Mouse (Mus musculus) intestine, postnatal 0 days (tissue): ENCODE measurements around the gene Ceacam20. TPM values are rescaled to one million over a fixed set of nuclear protein-coding genes. Genes with fewer than 3 reads are reported as not detected.
A peak's percentile ranks its signal among the peaks of the same experiment; 100 is the strongest.

Experiments used
- ATAC-seq: fragments of 200-750 bp; cut with Nextera tagmentation; 2 replicates; pipeline ENCODE4 v1.8.0; 2017; ENCODE audit warnings: mild to moderate bottlenecking, moderate TSS enrichment, moderate library complexity
- H3K27ac ChIP-seq: fragments of 300-500 bp; sonication (generic); 2 replicates; pipeline ENCODE4 v1.5.1; 2014; ENCODE audit warnings: mild to moderate bottlenecking, low read depth, low read length, moderate library complexity
- H3K27me3 ChIP-seq: fragments of 300-500 bp; sonication (generic); replicated peaks from 2 replicates; pipeline ENCODE4 v1.6.1; 2014; ENCODE audit warnings: low read length, mixed read lengths; ENCODE audit not compliant: control insufficient read depth, insufficient read depth
- H3K36me3 ChIP-seq: fragments of 300-500 bp; sonication (generic); 2 replicates; pipeline ENCODE4 v1.6.1; 2014; ENCODE audit warnings: mild to moderate bottlenecking, moderate library complexity; ENCODE audit not compliant: control insufficient read depth, insufficient read depth
- H3K4me1 ChIP-seq: fragments of 300-500 bp; sonication (generic); replicated peaks from 2 replicates; pipeline ENCODE4 v1.6.1; 2014; ENCODE audit warnings: antibody characterized with exemption, low read length, mixed read lengths; ENCODE audit not compliant: control insufficient read depth, insufficient read depth
- H3K4me2 ChIP-seq: fragments of 300-500 bp; sonication (generic); replicated peaks from 2 replicates; pipeline ENCODE4 v1.6.1; 2014; ENCODE audit warnings: low read depth, mild to moderate bottlenecking, moderate library complexity
- H3K4me3 ChIP-seq: fragments of 300-500 bp; sonication (generic); 2 replicates; pipeline ENCODE4 v1.5.1; 2014; ENCODE audit warnings: low read depth, low read length
- H3K9ac ChIP-seq: fragments of 300-500 bp; sonication (generic); 2 replicates; pipeline ENCODE4 v1.6.1; 2014; ENCODE audit warnings: mild to moderate bottlenecking, low read depth, low read length
- H3K9me3 ChIP-seq: fragments of 300-500 bp; sonication (generic); 2 replicates; pipeline ENCODE4 v1.6.1; 2016; ENCODE audit warnings: mixed run types; ENCODE audit not compliant: control insufficient read depth
- CTCF ChIP-seq: sonication (generic); IDR thresholded peaks from 2 replicates; pipeline ENCODE4 v1.5.1; 2016; ENCODE audit warnings: low read depth, mild to moderate bottlenecking, control low read depth, antibody characterized with exemption, moderate library complexity
- WGBS: fragments of 180-500 bp; shearing (Covaris S2); extraction: QIAGEN DNeasy Blood & Tissue Kit; methylation state at CpG from one replicate; pipeline ENCODE4 v1.1.7; 2014; 5-methylcytosine and 5-hydroxymethylcytosine counted together
- polyA plus RNA-seq: library from polyadenylated mRNA; unstranded; fragments of >200 nt; fragmentation: Nextera tagmentation; extraction: Ambion mirVana; gene quantifications from 2 replicates; pipeline ENCODE4 v1.2.1, GENCODE M21; 2015

Gene Ceacam20
- polyA plus RNA-seq, 1 experiment from 2014 or later = 36.1 TPM

GRCm38 (mm10) chr7:19945201-19945600 is 20.0 kb upstream of the Ceacam20 start:
- H3K27ac ChIP-seq = no peak overlapping the region
- TF ChIP-seq CTCF = no peak
- peaks cover 5% of the 10 kb centered on the region; the same call in 1 of the 2 replicates for H3K36me3 ChIP-seq
- H3K27me3 ChIP-seq = no peaks in the 10 kb centered on the region
- peak; percentile 23; the same call in 1 of the 2 replicates for ATAC-seq
- H3K4me1 ChIP-seq = no peaks in the 10 kb centered on the region
- no peak overlapping the region for H3K9ac ChIP-seq
- no peaks in the 10 kb centered on the region for H3K9me3 ChIP-seq
- no peak overlapping the region for H3K4me3 ChIP-seq
- no peak overlapping the region for H3K4me2 ChIP-seq
- 78% methylated on average over 5 of the region's 5 CpGs for WGBS

GRCm38 (mm10) chr7:19945821-19946515 is 19.2 kb upstream of the Ceacam20 start:
- peak; percentile 25 for ATAC-seq
- no peak overlapping the region for H3K4me3 ChIP-seq
- no peak for TF ChIP-seq CTCF
- H3K27ac ChIP-seq = no peak overlapping the region
- H3K36me3 ChIP-seq = peaks cover 5% of the 10 kb centered on the region; the same call in 1 of the 2 replicates
- H3K4me1 ChIP-seq = no peaks in the 10 kb centered on the region
- peak overlapping the region; percentile 32 for H3K4me2 ChIP-seq
- no peak overlapping the region for H3K9ac ChIP-seq
- H3K9me3 ChIP-seq = no peaks in the 10 kb centered on the region
- 40% methylated on average over 13 of the region's 13 CpGs for WGBS
- H3K27me3 ChIP-seq = no peaks in the 10 kb centered on the region

GRCm38 (mm10) chr7:19948956-19949355 is 16.3 kb upstream of the Ceacam20 start:
- Histone ChIP-seq H3K36me3 (no peaks in the 10 kb centered on the region; the same call in 1 of the 2 replicates), H3K4me2 (peak overlapping the region; percentile 55), H3K4me3 (no peak overlapping the region), H3K4me1 (no peaks in the 10 kb centered on the region), H3K27me3 (no peaks in the 10 kb centered on the region), H3K9me3 (no peaks in the 10 kb centered on the region), H3K9ac (no peak overlapping the region), H3K27ac (no peak overlapping the region; the same call in 1 of the 2 replicates)
- no peak for ATAC-seq
- no peak for TF ChIP-seq CTCF
- 77% methylated on average over 12 of the region's 12 CpGs for WGBS

- no peak for TF ChIP-seq CTCF
- Histone ChIP-seq H3K27me3 (no peaks in the 10 kb centered on the region), H3K4me1 (no peaks in the 10 kb centered on the region), H3K4me3 (peak overlapping the region; percentile 23), H3K36me3 (no peaks in the 10 kb centered on the region; the same call in 1 of the 2 replicates), H3K27ac (peak overlapping the region; percentile 79), H3K4me2 (peak overlapping the region; percentile 55), H3K9ac (no peak overlapping the region; the same call in none of the 2 replicates), H3K9me3 (no peaks in the 10 kb centered on the region)
- WGBS = 42% methylated on average over 10 of the region's 10 CpGs
- no peak for ATAC-seq
Measured at GRCm38 (mm10) chr7:19949996-19950395, 15.2 kb upstream of the Ceacam20 start.

GRCm38 (mm10) chr7:19950589-19950988 is 14.6 kb upstream of the Ceacam20 start, which contains the start of gene Igsf23:
Gene Igsf23 (minus strand): TSS chr7:19950756.
- H3K4me2 ChIP-seq = peak within 1 kb of the TSS; percentile 55

DNA sequence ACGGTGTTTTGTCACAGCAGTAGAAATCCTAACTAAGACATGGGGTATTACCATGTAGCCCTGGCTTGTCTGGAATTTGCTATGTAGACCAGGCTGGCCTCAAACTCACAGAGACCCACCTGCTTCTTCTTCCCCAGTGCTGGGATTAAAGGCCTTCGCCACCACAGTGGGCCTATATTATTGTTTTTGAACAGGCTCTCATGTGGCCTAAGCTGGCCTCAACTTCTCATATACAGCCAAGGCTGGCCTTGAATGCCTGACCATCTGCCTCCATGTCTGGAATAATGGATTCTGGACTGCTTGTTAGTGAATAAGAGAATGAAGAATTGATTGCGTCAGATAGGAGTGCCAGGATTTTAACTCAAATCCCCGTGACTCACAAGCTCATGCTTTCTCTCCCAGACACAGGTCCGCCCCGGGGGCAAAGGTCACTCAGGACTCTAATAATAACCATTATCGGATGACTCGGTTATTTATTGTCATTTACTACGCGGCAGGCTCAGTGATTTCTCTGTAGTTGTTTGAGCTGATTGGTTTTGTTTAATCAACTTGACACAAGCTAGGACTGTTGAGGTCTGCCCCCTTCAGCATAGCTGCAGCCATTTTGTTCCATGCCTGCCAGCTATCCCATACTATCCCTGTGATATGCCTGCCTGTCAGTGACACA is 12.8 kb upstream of the Ceacam20 start:
- peak; percentile 33; the same call in 1 of the 2 replicates for TF ChIP-seq CTCF
- Histone ChIP-seq H3K27me3 (no peaks in the 10 kb centered on the region), H3K36me3 (no peaks in the 10 kb centered on the region; the same call in 1 of the 2 replicates), H3K27ac (peak overlapping the region; percentile 78), H3K4me3 (no peak overlapping the region), H3K4me2 (no peak overlapping the region), H3K9me3 (no peaks in the 10 kb centered on the region), H3K4me1 (no peaks in the 10 kb centered on the region), H3K9ac (no peak overlapping the region)
- peak; percentile 78 for ATAC-seq
- WGBS = 40% methylated on average over 10 of the region's 10 CpGs

More at GRCm38 (mm10) chr7:19950589-19950988, 14.6 kb upstream of the Ceacam20 start, which contains the start of gene Igsf23:
- Histone ChIP-seq H3K27ac (peak within 1 kb of the TSS; percentile 79), H3K4me3 (peak within 1 kb of the TSS; percentile 23), H3K27me3 (no peaks in the 10 kb centered on the region), H3K36me3 (no peaks in the 10 kb centered on the region; the same call in 1 of the 2 replicates), H3K4me1 (no peaks in the 10 kb centered on the region), H3K9ac (peak within 1 kb of the TSS; percentile 7), H3K9me3 (no peaks in the 10 kb centered on the region)
- peak; percentile 81 for ATAC-seq
- WGBS = 27% methylated on average over 9 of the region's 9 CpGs
- no peak for TF ChIP-seq CTCF
